Mouse (Mus musculus) limb, embryonic 10.5 days (tissue): Measurements from ENCODE around the gene Gltpd2. TPM values are rescaled to one million over a fixed set of nuclear protein-coding genes. Genes with fewer than 3 reads are reported as not detected.
A peak's percentile ranks its signal among the peaks of the same experiment; 100 is the strongest.
"Not testable (repeated sequence)": the region's sequence is repeated elsewhere in the genome, so short reads cannot be mapped to it uniquely, and the experiment has no call there.

ENCODE experiments used
- DNase-seq: peaks from one replicate; pipeline ENCODE4 v3.0.0-alpha.2; 2017; ENCODE audit warnings: low spot score
- H3K27ac ChIP-seq: fragments of 300-500 bp; sonication (generic); 2 replicates; pipeline ENCODE4 v1.5.1; 2016; ENCODE audit warnings: mild to moderate bottlenecking
- H3K27me3 ChIP-seq: fragments of 300-500 bp; sonication (generic); 2 replicates; pipeline ENCODE4 v1.6.1; 2016; ENCODE audit warnings: low read depth, mild to moderate bottlenecking; ENCODE audit not compliant: poor library complexity, severe bottlenecking
- H3K36me3 ChIP-seq: fragments of 300-500 bp; sonication (generic); 2 replicates; pipeline ENCODE4 v1.6.1; 2016; ENCODE audit warnings: mild to moderate bottlenecking, moderate library complexity
- H3K4me1 ChIP-seq: fragments of 300-500 bp; sonication (generic); 2 replicates; pipeline ENCODE4 v1.6.1; 2016
- H3K4me3 ChIP-seq: fragments of 300-500 bp; sonication (generic); 2 replicates; pipeline ENCODE4 v1.5.1; 2016; ENCODE audit warnings: mild to moderate bottlenecking, moderate library complexity
- H3K9me3 ChIP-seq: fragments of 300-500 bp; sonication (generic); replicated peaks from 2 replicates; pipeline ENCODE4 v1.6.1; 2016; ENCODE audit warnings: mild to moderate bottlenecking
- WGBS: fragments of 180-500 bp; shearing (Covaris S2); methylation state at CpG from one replicate; pipeline ENCODE4 v1.1.7; 2016; 5-methylcytosine and 5-hydroxymethylcytosine counted together
- polyA plus RNA-seq: library from polyadenylated mRNA; unstranded; fragments of >200 nt; fragmentation: Nextera tagmentation; extraction: Ambion mirVana; gene quantifications from 2 replicates; pipeline ENCODE4 v1.2.1, GENCODE M21; 2016

Gene Gltpd2
- polyA plus RNA-seq, 1 experiment from 2014 or later = 0.19 TPM

GRCm38 (mm10) chr11:70524782-70525181 is 5.8 kb downstream of the Gltpd2 start:
- Histone ChIP-seq H3K4me3 (peak overlapping the region; percentile 81), H3K4me1 (peaks cover 17% of the 10 kb centered on the region), H3K27me3 (peaks cover 9% of the 10 kb centered on the region), H3K27ac (peak overlapping the region; percentile 61; the same call in 1 of the 2 replicates), H3K36me3 (peaks cover 39% of the 10 kb centered on the region), H3K9me3 (no peaks in the 10 kb centered on the region)
- DNase-seq = no peak
- 12% methylated on average over 8 of the region's 8 CpGs for whole genome bisulfite sequencing

GRCm38 (mm10) chr11:70525184-70525678 is 6.2 kb downstream of the Gltpd2 start, which contains the start of gene Psmb6:
Gene Psmb6, plus strand, starts transcription at chr11:70525367.
- peaks cover 4% of the 10 kb centered on the region; the same call in 1 of the 2 replicates for H3K27me3 ChIP-seq
- H3K27ac ChIP-seq = peak within 1 kb of the TSS; percentile 88
- peak within 1 kb of the TSS; percentile 81 for H3K4me3 ChIP-seq
- H3K36me3 ChIP-seq = peaks cover 40% of the 10 kb centered on the region
- peaks cover 12% of the 10 kb centered on the region for H3K4me1 ChIP-seq
- WGBS = under 1% methylated on average over 26 of the region's 26 CpGs
- H3K9me3 ChIP-seq = no peaks in the 10 kb centered on the region
- DNase-seq = peak; percentile 89

- WGBS = 3% methylated on average over 12 of the region's 12 CpGs
- no peak for DNase-seq
- Histone ChIP-seq H3K27me3 (0 out of 2 replicates have a peak, but pooled peaks cover 2% of the 10 kb centered on the region), H3K36me3 (peaks cover 40% of the 10 kb centered on the region), H3K9me3 (no peaks in the 10 kb centered on the region), H3K27ac (peak overlapping the region; percentile 88), H3K4me3 (peak overlapping the region; percentile 81), H3K4me1 (peaks cover 10% of the 10 kb centered on the region)
Observed at GRCm38 (mm10) chr11:70525726-70526125, 6.7 kb downstream of the Gltpd2 start.

- H3K27me3 ChIP-seq = no peaks in the 10 kb centered on the region
- peak overlapping the region; percentile 81 for H3K4me3 ChIP-seq
- H3K4me1 ChIP-seq = peaks cover 10% of the 10 kb centered on the region
- no peaks in the 10 kb centered on the region for H3K9me3 ChIP-seq
- no peak overlapping the region; the same call in 1 of the 2 replicates for H3K27ac ChIP-seq
- H3K36me3 ChIP-seq = peaks cover 40% of the 10 kb centered on the region
- DNase-seq = no peak
- WGBS = 93% methylated on average over 12 of the region's 12 CpGs
Observed at GRCm38 (mm10) chr11:70526211-70526610, 7.2 kb downstream of the Gltpd2 start.

- 84% methylated on average over 7 of the region's 7 CpGs for WGBS
- Histone ChIP-seq H3K27me3 (no peaks in the 10 kb centered on the region), H3K27ac (no peak overlapping the region), H3K36me3 (peaks cover 40% of the 10 kb centered on the region), H3K9me3 (no peaks in the 10 kb centered on the region), H3K4me3 (no peak overlapping the region), H3K4me1 (peaks cover 10% of the 10 kb centered on the region)
- DNase-seq = no peak
Observed at GRCm38 (mm10) chr11:70528610-70529009, 9.6 kb downstream of the Gltpd2 start.

GRCm38 (mm10) chr11:70531065-70531464 is 12.1 kb downstream of the Gltpd2 start:
- not testable (repeated sequence) for H3K27me3 ChIP-seq, H3K9me3 ChIP-seq, H3K27ac ChIP-seq, H3K4me3 ChIP-seq, DNase-seq
- peaks cover 10% of the 10 kb centered on the region for H3K4me1 ChIP-seq
- H3K36me3 ChIP-seq = peaks cover 37% of the 10 kb centered on the region
- 75% methylated on average over 2 of the region's 2 CpGs for WGBS

GRCm38 (mm10) chr11:70532839-70533238 is 13.8 kb downstream of the Gltpd2 start, which contains the start of gene Gm40193:
Gene Gm40193, minus strand, starts transcription at chr11:70532939.
- H3K4me3 ChIP-seq = no peak within 1 kb of the TSS
- H3K36me3 ChIP-seq = peaks cover 20% of the 10 kb centered on the region
- no peaks in the 10 kb centered on the region for H3K9me3 ChIP-seq
- no peak for DNase-seq
- 79% methylated on average over 6 of the region's 6 CpGs for WGBS
- H3K4me1 ChIP-seq = peaks cover 4% of the 10 kb centered on the region; the same call in 1 of the 2 replicates
- H3K27ac ChIP-seq = no peak within 1 kb of the TSS
- peaks cover 12% of the 10 kb centered on the region; the same call in 1 of the 2 replicates for H3K27me3 ChIP-seq

GRCm38 (mm10) chr11:70539423-70539822 is 20.4 kb downstream of the Gltpd2 start:
- WGBS = 24% methylated on average over 9 of the region's 9 CpGs
- H3K27ac ChIP-seq = no peak overlapping the region; the same call in 1 of the 2 replicates
- peaks cover 68% of the 10 kb centered on the region for H3K27me3 ChIP-seq
- peaks cover 16% of the 10 kb centered on the region for H3K4me1 ChIP-seq
- no peaks in the 10 kb centered on the region for H3K36me3 ChIP-seq
- no peak for DNase-seq
- peak overlapping the region; percentile 68 for H3K4me3 ChIP-seq
- no peaks in the 10 kb centered on the region for H3K9me3 ChIP-seq

- no peaks in the 10 kb centered on the region for H3K36me3 ChIP-seq
- H3K27ac ChIP-seq = peak within 1 kb of the TSS; percentile 78
- WGBS = 1% methylated on average over 62 of the region's 65 CpGs
- no peaks in the 10 kb centered on the region for H3K9me3 ChIP-seq
- peaks cover 68% of the 10 kb centered on the region for H3K27me3 ChIP-seq
- peak within 1 kb of the TSS; percentile 68 for H3K4me3 ChIP-seq
- H3K4me1 ChIP-seq = peaks cover 16% of the 10 kb centered on the region
- DNase-seq = peak; percentile 85
Observed at GRCm38 (mm10) chr11:70539877-70540587, 21.0 kb downstream of the Gltpd2 start, which contains the start of gene Pld2. Gene Pld2, plus strand, starts transcription at chr11:70540064.

GRCm38 (mm10) chr11:70540928-70541327 is 21.9 kb downstream of the Gltpd2 start:
- Histone ChIP-seq H3K4me1 (peaks cover 12% of the 10 kb centered on the region), H3K27ac (no peak overlapping the region), H3K27me3 (peaks cover 68% of the 10 kb centered on the region), H3K36me3 (no peaks in the 10 kb centered on the region), H3K4me3 (peak overlapping the region; percentile 68; the same call in 1 of the 2 replicates), H3K9me3 (no peaks in the 10 kb centered on the region)
- 86% methylated on average over 7 of the region's 7 CpGs for WGBS
- DNase-seq = no peak

GRCm38 (mm10) chr11:70541415-70541814 is 22.4 kb downstream of the Gltpd2 start:
- peaks cover 67% of the 10 kb centered on the region for H3K27me3 ChIP-seq

GRCm38 (mm10) chr11:70544496-70544895 is 25.5 kb downstream of the Gltpd2 start:
- peaks cover 41% of the 10 kb centered on the region for H3K27me3 ChIP-seq
- no peaks in the 10 kb centered on the region for H3K36me3 ChIP-seq
- no peaks in the 10 kb centered on the region for H3K9me3 ChIP-seq
- peaks cover 12% of the 10 kb centered on the region for H3K4me1 ChIP-seq
- WGBS = 77% methylated on average over 7 of the region's 7 CpGs
- no peak overlapping the region for H3K4me3 ChIP-seq
- no peak for DNase-seq
- H3K27ac ChIP-seq = no peak overlapping the region

More at GRCm38 (mm10) chr11:70541415-70541814, 22.4 kb downstream of the Gltpd2 start:
- DNase-seq = no peak
- no peaks in the 10 kb centered on the region for H3K9me3 ChIP-seq
- WGBS = 81% methylated on average over 5 of the region's 5 CpGs
- H3K4me3 ChIP-seq = no peak overlapping the region
- peaks cover 12% of the 10 kb centered on the region for H3K4me1 ChIP-seq
- H3K27ac ChIP-seq = no peak overlapping the region
- no peaks in the 10 kb centered on the region for H3K36me3 ChIP-seq

GRCm38 (mm10) chr11:70551526-70551925 is 32.5 kb downstream of the Gltpd2 start:
- no peak overlapping the region for H3K27ac ChIP-seq
- no peak overlapping the region for H3K4me3 ChIP-seq
- DNase-seq = no peak
- H3K36me3 ChIP-seq = no peaks in the 10 kb centered on the region
- peaks cover 11% of the 10 kb centered on the region for H3K4me1 ChIP-seq
- H3K9me3 ChIP-seq = no peaks in the 10 kb centered on the region
- peaks cover 32% of the 10 kb centered on the region for H3K27me3 ChIP-seq
- WGBS = 87% methylated on average over 8 of the region's 8 CpGs
